ENCODE assay signal across 11 mouse cellular contexts in genomic region chr5:113081439-113081838, GRCm38 (mm10). TPM values are rescaled to one million over a fixed set of nuclear protein-coding genes. Genes with fewer than 3 reads are reported as not detected.
DNase-seq lines count a peak whose midpoint lies in the region; ATAC-seq and TF ChIP-seq lines count a peak whose summit lies in the region.
"Had no signal": no experiment of that assay in that cellular context is flagged by ENCODE, and none has a peak within 500 bp of the region (broad histone marks: within the 10 kb centered on the region; RNA-seq: fewer than 3 reads in every experiment).

TSS of gene Crybb3 (minus strand) at chr5:113081584.

- ATAC-seq in forebrain, embryonic 12.5 days (ENCODE audit: low FRiP score), result no peak
- ATAC-seq in activated CD4-positive, CD25-positive, alpha-beta regulatory T cell, adult 4 months, result no peak

- intact Hi-C loops in left cerebral cortex, postnatal 4 days (cut with DNase I), result no loop called here
- intact Hi-C loops in left cerebral cortex, adult 2 months (cut with DNase I), result loop anchor here (10.0 kb wide), 1 partner anchor 647 kb away; no protein-coding TSS in a partner anchor

- no peak within 1 kb of the TSS for H3K9ac ChIP-seq in forebrain, embryonic 12.5 days
- H3K9ac ChIP-seq: hindbrain, embryonic 15.5 days; liver, embryonic 14.5 days had no signal

- no peak within 1 kb of the TSS for H3K4me2 ChIP-seq in forebrain, embryonic 12.5 days

- H3K36me3 ChIP-seq in forebrain, embryonic 12.5 days (replicated peaks), result no peaks in the 10 kb centered on the region
- H3K36me3 ChIP-seq: hindbrain, embryonic 15.5 days had no signal

- H3K27ac ChIP-seq in left cerebral cortex, adult 2 months, result no peak within 1 kb of the TSS
- no peak within 1 kb of the TSS for H3K27ac ChIP-seq in forebrain, embryonic 12.5 days
- H3K27ac ChIP-seq: hindbrain, embryonic 15.5 days; liver, embryonic 14.5 days had no signal

- 91% methylated on average over 8 of the region's 8 CpGs for WGBS in forebrain, embryonic 12.5 days

- no peaks in the 10 kb centered on the region for H3K9me3 ChIP-seq in forebrain, embryonic 12.5 days
- H3K9me3 ChIP-seq: hindbrain, embryonic 15.5 days had no signal

- H3K27me3 ChIP-seq in forebrain, embryonic 12.5 days, result no peaks in the 10 kb centered on the region
- H3K27me3 ChIP-seq: hindbrain, embryonic 15.5 days had no signal

- peak; percentile 78 for DNase-seq in left cerebral cortex, postnatal 4 days
- DNase-seq in left cerebral cortex, adult 2 months (ENCODE audit: extremely low spot score in 1 of 2, low spot score in 2 of 2), result no peak
- peak; percentile 83 for DNase-seq in cerebellum, adult 11 months
- peak; percentile 34 for DNase-seq in heart, adult 8-10 months (ENCODE audit: low spot score)
- peak; percentile 73 to 78 for DNase-seq in kidney, postnatal 36 days
- DNase-seq in left cerebral cortex, adult 11 months (ENCODE audit: low spot score), result no peak
- DNase-seq: thymus, postnatal 4 days had no signal

- no peaks in the 10 kb centered on the region for H3K4me1 ChIP-seq in forebrain, embryonic 12.5 days

- no peak for TF ChIP-seq CTCF in left cerebral cortex, adult 2 months (IDR thresholded peaks at IDR 0.05)

- H3K4me3 ChIP-seq in left cerebral cortex, adult 2 months, result no peak within 1 kb of the TSS
- H3K4me3 ChIP-seq in forebrain, embryonic 12.5 days (replicated peaks), result no peak within 1 kb of the TSS
- H3K4me3 ChIP-seq: hindbrain, embryonic 15.5 days had no signal

RNA-seq across cellular contexts. Expression of gene Crybb3, which starts in this region (rescaled TPM):
- total RNA-seq in left cerebral cortex, postnatal 4 days (2021), result 1 to 10 TPM; 3.9 to 4.2 TPM
- total RNA-seq in left cerebral cortex, adult 2 months (2021), result 1 to 10 TPM; 1.3 to 1.7 TPM
- 1 to 10 TPM in 1 of 4 experiments, under 1 TPM in 3; 0.92 to 1.3 (median 0.93) TPM for total RNA-seq in heart, adult 8-10 months (2022)
- 0.95 and 1.1 TPM in 2 replicates for polyA plus RNA-seq in forebrain, embryonic 12.5 days (2016; fragmentation: Nextera tagmentation; extraction: Ambion mirVana)
- polyA plus RNA-seq in activated CD4-positive, CD25-positive, alpha-beta regulatory T cell, adult 4 months (2017; shearing (Covaris generic)), result not detected

Comparison
In these comparisons a context has a peak if more than half of its experiments do, and no peak if none do; other contexts are left out.
1. DNase-seq: peak in left cerebral cortex, postnatal 4 days (single experiment), cerebellum, adult 11 months (single experiment), heart, adult 8-10 months (single experiment) and kidney, postnatal 36 days (2 of 2); none in left cerebral cortex, adult 2 months (0 of 2) and left cerebral cortex, adult 11 months (single experiment).